In genomic region chr19:55742386-55743000, GRCm38 (mm10) we compare ENCODE assay signal across 8 mouse cellular contexts. TPM values are rescaled to one million over a fixed set of nuclear protein-coding genes. Genes with fewer than 3 reads are reported as not detected.
DNase-seq lines count a peak whose midpoint lies in the region; ATAC-seq and TF ChIP-seq lines count a peak whose summit lies in the region.

No protein-coding gene starts in this region.

- no peaks in the 10 kb centered on the region for H3K9me3 ChIP-seq in forebrain, embryonic 12.5 days
- H3K9me3 ChIP-seq in hindbrain, embryonic 10.5 days = no peaks in the 10 kb centered on the region
- no peaks in the 10 kb centered on the region for H3K9me3 ChIP-seq in limb, embryonic 13.5 days

- under 1% methylated on average over 67 of the region's 70 CpGs for WGBS in forebrain, embryonic 12.5 days
- WGBS in hindbrain, embryonic 10.5 days = under 1% methylated on average over 70 of the region's 70 CpGs
- under 1% methylated on average over 64 of the region's 70 CpGs for WGBS in limb, embryonic 13.5 days

- no peak for TF ChIP-seq CTCF in C2C12 (IDR thresholded peaks at IDR 0.05; ENCODE audit: control insufficient read depth, insufficient read depth, insufficient read length)

- peak; percentile 2 for DNase-seq in T-cell, adult 2 months (ENCODE audit: low spot score)
- peak; percentile 67 for DNase-seq in hindbrain, embryonic 10.5 days (ENCODE audit: low spot score)
- peak; percentile 43 for DNase-seq in thymus, postnatal 14 days
- DNase-seq in right cerebral cortex, postnatal 36 days (ENCODE audit: low spot score in 2 of 2) = no peak

- TF ChIP-seq POLR2A in myocyte (IDR thresholded peaks at IDR 0.05; ENCODE audit: insufficient read length, low read depth) = no peak

- H3K79me2 ChIP-seq in C2C12 (ENCODE audit: control insufficient read depth, insufficient read depth) = peaks cover 55% of the 10 kb centered on the region
- peaks cover 40% of the 10 kb centered on the region for H3K79me2 ChIP-seq in myocyte (ENCODE audit: control insufficient read depth, insufficient read depth)

- peak overlapping the region; percentile 75 for H3K4me3 ChIP-seq in C2C12 (ENCODE audit: insufficient read depth, poor library complexity, severe bottlenecking)
- peak overlapping the region; percentile 64 for H3K4me3 ChIP-seq in forebrain, embryonic 12.5 days (replicated peaks)
- H3K4me3 ChIP-seq in hindbrain, embryonic 10.5 days = peak overlapping the region; percentile 87
- H3K4me3 ChIP-seq in limb, embryonic 13.5 days = peak overlapping the region; percentile 90
- H3K4me3 ChIP-seq in myocyte = peak overlapping the region; percentile 85

- H3K36me3 ChIP-seq in C2C12 (ENCODE audit: control insufficient read depth, insufficient read depth) (no peaks in the 10 kb centered on the region), myocyte (ENCODE audit: control insufficient read depth, insufficient read depth) (no peaks in the 10 kb centered on the region)
- H3K36me3 ChIP-seq in forebrain, embryonic 12.5 days (replicated peaks) = no peaks in the 10 kb centered on the region
- no peaks in the 10 kb centered on the region for H3K36me3 ChIP-seq in hindbrain, embryonic 10.5 days
- H3K36me3 ChIP-seq in limb, embryonic 13.5 days = no peaks in the 10 kb centered on the region

- H3ac ChIP-seq in C2C12 (ENCODE audit: control insufficient read depth, insufficient read length, low read depth) (peak overlapping the region; percentile 78), myocyte (ENCODE audit: control insufficient read depth, insufficient read length) (peak overlapping the region; percentile 46)

- H3K27ac ChIP-seq in forebrain, embryonic 12.5 days = peak overlapping the region; percentile 97
- H3K27ac ChIP-seq in hindbrain, embryonic 10.5 days = peak overlapping the region; percentile 99
- H3K27ac ChIP-seq in limb, embryonic 13.5 days = peak overlapping the region; percentile 100

- peaks cover 30% of the 10 kb centered on the region for H3K79me3 ChIP-seq in C2C12 (ENCODE audit: low read depth)

- peak overlapping the region; percentile 72 for H3K4me2 ChIP-seq in forebrain, embryonic 12.5 days
- peak overlapping the region; percentile 94 for H3K4me2 ChIP-seq in limb, embryonic 13.5 days (replicated peaks)
- H3K4me2 ChIP-seq in myocyte (ENCODE audit: low read depth) = peak overlapping the region; percentile 67

- H3K9ac ChIP-seq in forebrain, embryonic 12.5 days = peak overlapping the region; percentile 86
- H3K9ac ChIP-seq in limb, embryonic 13.5 days = peak overlapping the region; percentile 100

- ATAC-seq in forebrain, embryonic 12.5 days (ENCODE audit: low FRiP score) = no peak
- no peak for ATAC-seq in limb, embryonic 13.5 days (ENCODE audit: low FRiP score, low read depth)

- H3K4me1 ChIP-seq in forebrain, embryonic 12.5 days = peaks cover 60% of the 10 kb centered on the region
- H3K4me1 ChIP-seq in hindbrain, embryonic 10.5 days (replicated peaks) = peaks cover 68% of the 10 kb centered on the region
- peaks cover 42% of the 10 kb centered on the region for H3K4me1 ChIP-seq in limb, embryonic 13.5 days

- H3K27me3 ChIP-seq in C2C12 (ENCODE audit: control insufficient read depth, insufficient read depth, insufficient read length) = no peaks in the 10 kb centered on the region
- H3K27me3 ChIP-seq in forebrain, embryonic 12.5 days = peaks cover 11% of the 10 kb centered on the region
- H3K27me3 ChIP-seq in hindbrain, embryonic 10.5 days (ENCODE audit: insufficient read depth, poor library complexity, severe bottlenecking) = no peaks in the 10 kb centered on the region
- no peaks in the 10 kb centered on the region for H3K27me3 ChIP-seq in limb, embryonic 13.5 days
- no peaks in the 10 kb centered on the region for H3K27me3 ChIP-seq in myocyte (ENCODE audit: control insufficient read depth, insufficient read depth, insufficient read length)

TF ChIP-seq in C2C12, 6 proteins besides CTCF, POLR2A, EP300 and RAD21:
- no peak for TF ChIP-seq CEBPB (IDR thresholded peaks at IDR 0.05; ENCODE audit: low read depth)
- TF ChIP-seq MYOG (IDR thresholded peaks at IDR 0.05; ENCODE audit: control insufficient read depth, extremely low read depth, insufficient read length) = no peak
- TF ChIP-seq MYOD1 (IDR thresholded peaks at IDR 0.05; ENCODE audit: control insufficient read depth, insufficient read length, low read depth) = no peak
- TF ChIP-seq MAX (IDR thresholded peaks at IDR 0.05) = no peak
- TF ChIP-seq USF1 (IDR thresholded peaks at IDR 0.05; ENCODE audit: low read depth) = no peak
- TF ChIP-seq FOSL1 (IDR thresholded peaks at IDR 0.05; ENCODE audit: insufficient read depth, low read length, poor library complexity, severe bottlenecking) = no peak

TF ChIP-seq in myocyte, 11 proteins besides CTCF, POLR2A, EP300 and RAD21:
- TF ChIP-seq USF1 (IDR thresholded peaks at IDR 0.05; ENCODE audit: low read depth) (no peak), POLR2AphosphoS2 (IDR thresholded peaks at IDR 0.05; ENCODE audit: insufficient read length, low read depth) (peak; percentile 31)
TF ChIP-seq in myocyte: peak in this region for 1.

RNA-seq across cellular contexts. Expression of gene Tcf7l2, which starts 0.9 kb away (rescaled TPM):
- polyA plus RNA-seq in C2C12 (2012; fragmentation: generic; extraction: Trizol) (10.3 TPM), myocyte (2012; fragmentation: generic; extraction: Trizol) (5.4 TPM)
- 212 and 220 TPM in 2 replicates for polyA plus RNA-seq in forebrain, embryonic 12.5 days (2016; fragmentation: Nextera tagmentation; extraction: Ambion mirVana)
- 58.6 and 61.0 TPM in 2 replicates for polyA plus RNA-seq in hindbrain, embryonic 10.5 days (2016; fragmentation: Nextera tagmentation; extraction: Ambion mirVana)
- 180 and 190 TPM in 2 replicates for polyA plus RNA-seq in limb, embryonic 13.5 days (2015; fragmentation: Nextera tagmentation; extraction: Ambion mirVana)

Comparison
In these comparisons a context has a peak if more than half of its experiments do, and no peak if none do; other contexts are left out.
1. DNase-seq: peak in T-cell, adult 2 months (single experiment), hindbrain, embryonic 10.5 days (single experiment) and thymus, postnatal 14 days (single experiment); none in right cerebral cortex, postnatal 36 days (0 of 2).
2. Peak in every context shown above with its lines, with median percentiles within 50 percentile points of each other: H3K4me3 ChIP-seq, H3K27ac ChIP-seq and H3K4me2 ChIP-seq.